Mouse (Mus musculus) olfactory bulb, adult 2 months (tissue): Measurements from ENCODE around the gene Rnf141. TPM values are rescaled to one million over a fixed set of nuclear protein-coding genes. Genes with fewer than 3 reads are reported as not detected.
A peak's percentile ranks its signal among the peaks of the same experiment; 100 is the strongest.

Experiments
- H3K27ac ChIP-seq: fragments of 200-500 bp; 2 replicates; pipeline ENCODE4 v1.5.1; 2012; ENCODE audit warnings: low read depth, low read length; ENCODE audit not compliant: insufficient read depth
- H3K4me1 ChIP-seq: fragments of 200-500 bp; 2 replicates; pipeline ENCODE4 v1.6.1; 2012; ENCODE audit warnings: low read length; ENCODE audit not compliant: control insufficient read depth, insufficient read depth
- H3K4me3 ChIP-seq: fragments of 200-500 bp; 2 replicates; pipeline ENCODE4 v1.5.1; 2012; ENCODE audit warnings: mild to moderate bottlenecking, low read depth, low read length, moderate library complexity; ENCODE audit not compliant: insufficient read depth
- CTCF ChIP-seq: fragments of 200-500 bp; IDR thresholded peaks from 2 replicates; pipeline ENCODE4 v1.5.1; 2012; ENCODE audit warnings: low read depth, mild to moderate bottlenecking, low read length, moderate library complexity; ENCODE audit not compliant: insufficient read depth
- POLR2A ChIP-seq: fragments of 200-500 bp; IDR thresholded peaks from 2 replicates; pipeline ENCODE4 v1.6.1; 2012; ENCODE audit warnings: mild to moderate bottlenecking, low read depth, low read length, moderate library complexity; ENCODE audit not compliant: insufficient read depth
- WGBS: fragments of 180-500 bp; shearing (Covaris S2); methylation state at CpG from one replicate; pipeline ENCODE4 v1.1.7; 2018; 5-methylcytosine and 5-hydroxymethylcytosine counted together
- polyA plus RNA-seq: library from polyadenylated mRNA; stranded (reverse); fragments of >200 nt; gene quantifications from 2 replicates; pipeline ENCODE4 v1.2.4, GENCODE M21; 2012; ENCODE audit warnings: low replicate concordance; ENCODE audit not compliant: missing spikeins, insufficient read depth, insufficient read length

Gene Rnf141
- polyA plus RNA-seq, 1 experiment: not detected

- TF ChIP-seq POLR2A: no peak
- TF ChIP-seq CTCF: no peak
- H3K27ac ChIP-seq: peak within 1 kb of the TSS; percentile 81
- peaks cover 20% of the 10 kb centered on the region for H3K4me1 ChIP-seq
- 30% methylated on average over 16 of the region's 16 CpGs for WGBS
- peak within 1 kb of the TSS; percentile 65 for H3K4me3 ChIP-seq
Observed at GRCm38 (mm10) chr7:110768001-110768400, 76.3 kb downstream of the Rnf141 start, which contains the start of gene Ampd3. Gene Ampd3, plus strand, starts transcription at chr7:110768206.

- TF ChIP-seq POLR2A (no peak), CTCF (no peak)
- Histone ChIP-seq H3K4me1 (peaks cover 1% of the 10 kb centered on the region), H3K27ac (no peak overlapping the region), H3K4me3 (no peak overlapping the region)
- 82% methylated on average over 5 of the region's 5 CpGs for WGBS
Observed at GRCm38 (mm10) chr7:110762605-110763180, 81.6 kb downstream of the Rnf141 start.

- 67% methylated on average over 2 of the region's 2 CpGs for WGBS
- TF ChIP-seq CTCF (no peak), POLR2A (no peak)
- Histone ChIP-seq H3K27ac (no peak overlapping the region), H3K4me1 (peaks cover 4% of the 10 kb centered on the region; the same call in 1 of the 2 replicates), H3K4me3 (no peak overlapping the region)
Observed at GRCm38 (mm10) chr7:110756440-110756839, 87.8 kb downstream of the Rnf141 start.

GRCm38 (mm10) chr7:110753926-110754330 is 90.3 kb downstream of the Rnf141 start:
- peaks cover 8% of the 10 kb centered on the region for H3K4me1 ChIP-seq
- TF ChIP-seq POLR2A (no peak), CTCF (no peak)
- H3K4me3 ChIP-seq: no peak overlapping the region
- H3K27ac ChIP-seq: no peak overlapping the region
- WGBS: 68% methylated on average over 5 of the region's 5 CpGs

GRCm38 (mm10) chr7:110753310-110753709 is 90.9 kb downstream of the Rnf141 start:
- no peak overlapping the region for H3K27ac ChIP-seq
- 92% methylated on average over 1 of the region's 1 CpGs for WGBS

GRCm38 (mm10) chr7:110751634-110752033 is 92.6 kb downstream of the Rnf141 start:
- 38% methylated on average over 1 of the region's 1 CpGs for WGBS

More at GRCm38 (mm10) chr7:110753310-110753709, 90.9 kb downstream of the Rnf141 start:
- no peak overlapping the region for H3K4me3 ChIP-seq
- no peak for TF ChIP-seq CTCF
- TF ChIP-seq POLR2A: no peak
- H3K4me1 ChIP-seq: peaks cover 8% of the 10 kb centered on the region

GRCm38 (mm10) chr7:110750834-110751233 is 93.4 kb downstream of the Rnf141 start:
- no peak for TF ChIP-seq CTCF
- no peak for TF ChIP-seq POLR2A
- Histone ChIP-seq H3K4me3 (no peak overlapping the region), H3K27ac (no peak overlapping the region), H3K4me1 (peaks cover 8% of the 10 kb centered on the region)
- 55% methylated on average over 4 of the region's 4 CpGs for WGBS

More at GRCm38 (mm10) chr7:110751634-110752033, 92.6 kb downstream of the Rnf141 start:
- Histone ChIP-seq H3K4me1 (peaks cover 8% of the 10 kb centered on the region), H3K27ac (no peak overlapping the region), H3K4me3 (no peak overlapping the region)
- no peak for TF ChIP-seq CTCF
- TF ChIP-seq POLR2A: no peak

Other genes with a start within 250 kb of the Rnf141 start
- not detected in 2 replicates for gene Sbf2, start 229.5 kb downstream of the Rnf141 start, polyA plus RNA-seq
- not detected in 2 replicates for gene Adm, start 216.8 kb downstream of the Rnf141 start, polyA plus RNA-seq
- gene Ampd3, start 76.3 kb downstream of the Rnf141 start, polyA plus RNA-seq: not detected in 2 replicates
- not detected in 2 replicates for gene Lyve1, start 18.8 kb upstream of the Rnf141 start, polyA plus RNA-seq
- not detected in 2 replicates for gene Mrvi1, start 138.0 kb upstream of the Rnf141 start, polyA plus RNA-seq
- gene Ctr9, start 184.5 kb upstream of the Rnf141 start, polyA plus RNA-seq: not detected in 2 replicates
- 716 and 831 TPM in 2 replicates for gene Eif4g2, start 238.6 kb upstream of the Rnf141 start, polyA plus RNA-seq